Mouse (Mus musculus) ovary, postnatal 36 days (tissue): ENCODE results near the gene Fer1l5.
A peak's percentile ranks its signal among the peaks of the same experiment; 100 is the strongest.

Experiments used
- DNase-seq: peaks from one replicate; pipeline ENCODE4 v3.0.0; 2022; ENCODE audit warnings: low spot score, mixed read lengths

Fer1l5 gene

DNA sequence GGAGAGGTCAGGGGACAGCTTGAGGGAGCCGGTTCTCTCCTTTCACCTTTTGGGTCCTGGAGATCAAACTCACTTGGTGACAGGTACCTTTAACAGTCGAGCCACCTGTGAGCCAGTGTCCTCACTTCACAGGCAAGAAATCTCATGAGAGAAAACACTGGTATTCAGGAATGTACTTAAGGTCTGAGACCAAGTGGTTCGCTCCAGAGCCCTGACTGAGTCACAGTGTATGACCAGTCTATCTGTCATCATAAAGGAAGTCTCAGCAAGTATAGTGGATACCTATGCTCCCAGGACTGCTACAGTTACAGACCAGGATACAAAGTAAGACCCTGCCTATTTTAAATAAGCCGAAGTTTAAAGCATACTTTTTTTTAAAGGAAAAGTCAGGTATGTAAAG is 60.9 kb downstream of the Fer1l5 start:
- DNase-seq = no peak

GRCm38 (mm10) chr1:36433616-36434015 is 61.5 kb downstream of the Fer1l5 start:
- DNase-seq = no peak

DNA sequence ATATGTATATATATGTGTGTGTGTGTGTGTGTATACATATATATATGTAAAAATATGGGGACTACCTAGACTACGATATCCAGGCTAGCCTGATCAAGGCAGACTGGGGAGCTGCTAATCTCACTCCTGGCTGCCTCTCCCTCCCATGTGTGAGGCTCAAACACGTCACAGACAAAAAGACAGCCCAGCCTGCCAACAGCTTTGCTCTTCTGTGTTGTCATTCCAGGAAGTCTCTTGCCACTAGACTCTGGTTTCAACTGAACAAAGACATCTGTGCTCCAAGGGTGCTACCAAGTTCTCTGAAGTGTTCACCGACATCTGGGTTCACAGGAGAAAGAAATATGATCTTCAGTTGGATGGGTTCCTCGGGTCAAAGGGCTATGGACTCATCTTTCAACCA is 63.0 kb downstream of the Fer1l5 start:
- DNase-seq = no peak

GRCm38 (mm10) chr1:36436515-36436914 is 64.4 kb downstream of the Fer1l5 start:
- no peak for DNase-seq

- no peak for DNase-seq
These were observed 65.1 kb downstream of the Fer1l5 start for GRCm38 (mm10) chr1:36437223-36437622.

- DNase-seq = no peak
These were observed 69.0 kb downstream of the Fer1l5 start for GRCm38 (mm10) chr1:36441101-36441500.

- peak; percentile 95 for DNase-seq
These were observed 72.7 kb downstream of the Fer1l5 start, which contains the start of gene Lman2l for GRCm38 (mm10) chr1:36444471-36445464. TSS of gene Lman2l (minus strand) at chr1:36445271.

GRCm38 (mm10) chr1:36445508-36445907 is 73.4 kb downstream of the Fer1l5 start:
- no peak for DNase-seq

GRCm38 (mm10) chr1:36446106-36446824 is 74.2 kb downstream of the Fer1l5 start:
- DNase-seq = no peak

GRCm38 (mm10) chr1:36446841-36447240 is 74.8 kb downstream of the Fer1l5 start:
- no peak for DNase-seq

DNA sequence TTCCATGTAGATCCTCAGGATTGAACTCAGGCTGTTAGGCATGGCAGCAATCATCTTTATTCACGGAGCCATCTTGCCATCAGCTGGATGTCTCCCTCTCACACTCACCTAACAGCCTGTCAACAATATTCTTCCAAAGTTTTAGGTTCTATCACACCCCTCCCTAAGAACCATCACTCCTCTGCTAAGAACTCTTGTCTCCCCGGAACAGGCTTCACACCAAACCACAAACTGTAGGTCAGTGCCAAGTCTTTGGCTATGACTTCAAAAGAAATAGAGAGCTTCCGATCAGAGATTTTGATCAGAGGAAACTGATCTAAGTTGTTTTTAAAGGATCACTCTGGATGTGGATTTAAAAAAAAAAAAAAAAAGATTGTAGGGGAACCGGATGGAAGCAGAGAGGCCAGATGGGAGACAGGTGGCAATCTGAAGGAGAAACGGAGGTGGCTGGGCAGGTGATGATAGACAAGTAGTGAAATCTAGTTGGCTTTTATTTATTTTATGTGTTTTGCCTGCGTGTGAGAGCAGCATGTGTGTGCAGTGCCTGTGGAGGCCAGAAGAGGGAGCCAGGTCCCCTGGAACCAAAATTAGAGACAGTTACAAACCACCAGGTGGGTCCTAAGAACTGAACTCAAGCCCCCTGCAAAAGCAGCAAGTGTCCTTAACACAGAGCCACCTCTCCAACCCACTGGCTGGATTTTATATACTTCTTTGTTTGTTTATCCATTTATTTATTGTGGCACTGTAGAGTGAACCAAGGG is 82.1 kb downstream of the Fer1l5 start:
- no peak for DNase-seq

DNA sequence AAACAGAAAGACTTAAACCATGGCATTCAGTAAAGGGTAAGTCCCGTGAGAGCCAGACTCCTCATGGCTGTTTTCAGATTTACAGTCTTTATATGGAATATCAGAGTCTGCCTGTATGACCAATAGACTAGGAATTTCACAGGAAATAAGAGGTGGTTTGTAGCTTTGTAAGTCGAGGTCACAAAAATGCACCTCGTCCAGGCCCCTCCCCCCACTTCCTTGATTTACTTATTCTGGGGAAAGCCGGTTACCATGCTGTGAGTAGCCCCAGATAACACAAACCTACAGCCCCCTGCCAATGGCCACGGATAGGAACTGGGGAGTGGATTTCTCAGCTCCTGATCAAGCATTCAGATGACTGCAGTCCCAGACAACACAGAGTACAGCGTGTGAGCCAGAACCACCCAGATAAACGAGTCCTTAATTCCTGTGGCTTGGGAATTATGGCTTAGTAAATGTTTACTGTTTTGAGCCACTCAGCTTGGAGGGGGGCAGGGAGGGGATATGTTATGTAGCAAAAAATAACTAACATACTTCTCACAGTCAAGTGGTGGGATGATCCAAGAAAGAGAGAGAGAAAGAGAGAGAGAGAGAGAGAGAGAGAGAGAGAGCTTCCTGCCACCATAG is 85.4 kb downstream of the Fer1l5 start:
- no peak for DNase-seq

DNA sequence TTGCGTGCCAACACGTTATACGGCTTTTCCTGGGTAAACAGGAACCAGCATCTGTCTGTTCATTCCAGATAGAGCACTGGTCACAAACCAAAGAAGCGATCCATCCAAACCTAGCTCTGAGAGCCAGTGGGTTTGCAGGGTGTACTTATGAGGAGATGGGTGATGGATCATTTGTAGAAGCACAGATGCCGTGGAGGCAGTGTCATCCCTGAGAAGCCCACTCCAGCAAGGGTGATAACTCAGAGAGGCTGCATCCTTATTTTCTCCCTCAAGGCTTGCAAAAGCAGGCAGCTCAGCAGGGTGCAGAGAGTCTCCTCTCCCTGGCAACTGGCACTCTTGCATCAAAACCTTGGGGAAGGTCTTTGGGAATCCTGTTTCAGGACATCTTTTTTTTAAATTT is 86.1 kb downstream of the Fer1l5 start:
- DNase-seq = no peak

- no peak for DNase-seq
These were observed 89.7 kb downstream of the Fer1l5 start for GRCm38 (mm10) chr1:36461829-36462228.

DNA sequence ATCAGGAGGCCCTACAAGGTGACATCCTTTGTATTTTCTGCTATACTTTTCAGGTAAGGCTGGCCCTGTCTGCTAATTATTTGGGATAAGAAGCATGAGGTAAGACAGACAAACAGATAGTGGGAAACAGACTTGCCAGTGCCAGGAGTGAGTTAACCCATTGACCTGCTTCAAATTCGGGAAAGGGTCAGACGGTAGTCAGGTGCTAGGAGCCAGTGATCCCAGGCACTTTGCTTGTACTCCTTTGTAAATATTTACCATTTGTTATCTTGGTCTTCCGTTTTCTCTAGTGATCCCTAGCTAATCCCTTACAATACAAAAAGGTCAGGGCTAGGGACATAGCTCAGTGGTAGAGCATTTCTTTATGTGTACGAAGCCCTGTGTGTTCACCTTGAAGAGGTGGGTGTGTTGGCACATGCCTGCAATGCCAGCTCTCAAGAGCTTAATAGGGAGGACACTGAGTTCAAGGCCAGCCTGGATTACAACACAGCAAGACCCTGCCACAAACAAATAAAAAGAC is 93.6 kb downstream of the Fer1l5 start:
- no peak for DNase-seq

- no peak for DNase-seq
These were observed 95.4 kb downstream of the Fer1l5 start for GRCm38 (mm10) chr1:36467446-36467845.

GRCm38 (mm10) chr1:36469811-36470444 is 97.8 kb downstream of the Fer1l5 start:
- DNase-seq = no peak

DNA sequence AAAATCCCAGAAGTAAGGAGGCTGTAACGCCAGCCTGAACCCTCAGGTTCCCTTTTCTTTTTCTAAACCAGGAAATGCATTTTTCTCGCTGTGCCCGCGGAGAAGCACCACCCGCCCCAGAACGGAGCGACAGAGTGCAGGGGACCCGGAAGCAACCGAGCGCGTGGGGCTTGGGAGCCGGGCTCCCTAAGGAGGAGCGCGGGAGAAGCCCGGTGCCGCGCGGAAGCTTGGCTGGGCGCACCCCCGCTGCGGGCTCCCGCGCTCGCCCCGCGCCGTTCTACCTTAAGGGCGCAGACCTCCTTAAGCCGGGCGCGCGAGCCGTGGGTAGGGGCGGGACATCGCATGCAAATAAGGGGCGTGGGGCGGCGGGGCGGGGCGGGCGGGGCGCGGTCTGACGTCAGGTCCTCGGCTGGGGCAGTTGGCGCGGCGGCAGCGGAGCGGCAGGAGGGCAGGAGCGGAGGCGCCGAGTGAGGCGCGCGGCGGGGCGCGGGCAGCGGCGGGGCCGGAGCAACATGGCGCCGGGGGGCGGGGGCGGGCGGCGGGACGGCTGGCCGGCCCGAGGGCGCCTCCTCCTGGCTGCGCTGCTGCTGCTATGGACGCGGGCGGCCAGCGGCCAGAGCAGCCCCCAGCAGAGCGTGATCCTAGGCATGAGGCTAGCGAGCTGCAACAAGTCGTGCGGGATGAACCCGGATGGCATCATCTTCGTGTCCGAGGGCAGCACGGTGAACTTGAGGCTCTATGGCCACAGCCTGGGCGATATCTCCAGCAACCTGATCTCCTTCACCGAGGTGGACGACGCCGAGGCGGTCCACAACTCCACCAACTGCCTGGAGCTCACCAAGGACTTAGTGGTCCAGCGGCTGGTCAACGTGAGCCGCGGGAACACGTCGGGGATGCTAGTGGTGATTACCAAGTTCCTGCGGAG is 99.4 kb downstream of the Fer1l5 start, which contains the start of gene Cnnm4:
Gene Cnnm4 (plus strand): TSS at position 440 of the 925 bp plus-strand sequence.
- DNase-seq = peak; percentile 89
